Mouse (Mus musculus) right cerebral cortex, postnatal 14 days (tissue): ENCODE measurements around the gene Mrps18c.

Experiments used
- DNase-seq: peaks from one replicate; pipeline ENCODE4 v3.0.0; 2022

Mrps18c gene

DNA sequence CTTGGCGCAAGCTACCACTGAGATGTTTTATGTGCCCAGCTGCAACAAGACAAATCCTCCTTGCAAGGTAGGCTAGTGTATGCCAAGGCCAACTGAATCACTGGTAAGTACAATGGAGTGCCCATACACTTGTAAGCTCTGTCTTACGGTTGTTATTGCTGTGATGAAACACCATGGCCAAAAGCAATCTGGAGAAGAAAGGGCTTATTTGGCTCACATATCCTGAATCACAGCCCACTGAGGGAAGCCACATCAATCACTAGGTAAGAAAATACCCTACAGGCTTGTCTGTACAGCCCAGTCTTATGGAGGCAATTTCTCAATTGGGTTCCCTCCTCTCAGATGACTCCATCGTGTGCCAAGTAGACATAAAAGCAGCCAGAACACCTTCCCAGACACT lies 30.3 kb downstream of the Mrps18c start:
- DNase-seq, result no peak

DNA sequence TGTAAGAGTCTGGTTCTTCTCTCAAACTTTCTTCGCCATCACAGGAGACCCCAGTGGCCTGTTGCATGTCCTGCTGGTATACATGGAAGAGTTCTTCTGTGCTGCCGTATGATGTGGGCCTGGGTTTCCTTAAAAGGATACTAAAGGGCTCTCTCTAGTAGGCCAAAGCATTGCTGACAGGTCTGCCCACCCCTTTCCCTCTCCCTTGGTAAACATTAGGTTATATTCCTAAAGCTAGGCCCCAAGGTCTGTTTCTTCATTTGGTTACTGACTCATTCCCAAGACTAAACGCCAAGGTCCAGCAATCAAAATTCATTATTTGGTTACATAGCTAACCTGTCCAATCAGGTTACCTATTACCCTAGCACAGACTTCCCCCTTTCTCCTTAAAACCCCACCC lies 34.3 kb downstream of the Mrps18c start:
- DNase-seq, result no peak

DNA sequence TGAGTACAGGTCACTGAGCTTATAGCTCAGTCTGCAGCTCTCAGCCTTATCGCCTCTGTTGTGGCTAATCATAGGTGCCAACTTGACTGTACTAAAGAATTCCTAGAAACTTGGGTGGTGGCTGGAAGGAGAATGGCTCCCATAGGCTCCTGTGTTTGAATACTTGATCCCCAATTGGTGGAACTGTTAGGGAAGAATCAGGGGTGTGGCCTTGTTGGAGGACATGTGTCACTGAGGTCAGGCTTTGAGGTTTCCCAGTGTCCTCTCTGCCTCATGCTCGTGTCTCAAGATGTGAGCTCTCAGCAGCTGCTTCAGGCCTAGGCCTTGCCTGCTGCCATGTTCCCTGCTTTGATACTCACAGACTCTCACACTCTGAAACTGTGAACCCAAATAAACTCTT lies 35.4 kb downstream of the Mrps18c start:
- DNase-seq, result no peak

DNA sequence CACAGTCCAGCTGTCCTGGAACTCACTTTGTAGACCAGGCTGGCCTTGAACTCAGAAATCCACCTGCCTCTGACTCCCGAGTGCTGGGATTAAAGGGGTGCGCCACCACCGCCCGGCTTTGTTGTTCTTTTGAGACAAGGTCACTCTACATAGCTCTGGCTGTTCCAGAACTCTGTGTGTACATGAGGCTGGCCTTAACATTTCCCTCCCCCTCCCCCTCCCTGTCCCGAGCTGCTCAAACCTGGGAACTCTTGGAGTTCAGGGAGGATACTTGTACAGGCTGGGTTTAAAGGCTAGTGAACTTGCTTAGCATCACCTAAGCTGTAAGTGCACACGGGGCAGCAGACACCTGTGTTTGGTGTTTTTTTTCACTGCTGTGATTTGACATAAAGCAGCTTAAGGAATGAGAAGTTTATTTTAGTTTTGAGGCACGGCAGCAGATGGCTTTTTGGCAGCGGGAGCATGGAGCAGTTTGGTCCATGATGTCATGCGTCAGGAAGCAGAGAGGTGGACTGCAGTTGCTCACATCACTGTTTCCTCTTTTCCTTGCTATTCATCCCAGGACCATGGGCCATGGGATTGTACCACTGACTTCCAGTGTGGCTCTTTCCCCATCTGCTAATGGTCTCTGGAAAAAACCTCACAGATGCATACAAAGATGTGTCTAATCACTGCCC lies 37.6 kb downstream of the Mrps18c start:
- no peak for DNase-seq

DNA sequence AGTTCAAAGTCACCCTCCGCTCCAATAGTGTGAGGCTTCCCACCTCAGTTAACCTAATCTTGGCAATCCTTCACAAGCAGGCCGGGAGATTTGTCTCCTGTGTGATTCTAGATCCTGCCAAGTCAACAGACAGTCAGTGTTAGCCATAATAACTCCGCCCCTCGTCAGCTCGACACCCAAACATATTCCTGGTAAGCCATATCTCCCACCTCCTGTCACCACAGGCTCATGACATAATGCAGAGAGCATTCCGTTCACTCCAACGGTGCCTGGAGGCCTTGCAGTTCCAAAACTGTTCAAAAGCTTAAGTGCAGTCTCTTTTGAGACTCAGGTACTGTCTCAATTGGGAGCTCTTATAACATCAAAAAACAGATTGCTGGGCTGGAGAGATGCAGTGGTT lies 39.5 kb downstream of the Mrps18c start:
- DNase-seq, result no peak

DNA sequence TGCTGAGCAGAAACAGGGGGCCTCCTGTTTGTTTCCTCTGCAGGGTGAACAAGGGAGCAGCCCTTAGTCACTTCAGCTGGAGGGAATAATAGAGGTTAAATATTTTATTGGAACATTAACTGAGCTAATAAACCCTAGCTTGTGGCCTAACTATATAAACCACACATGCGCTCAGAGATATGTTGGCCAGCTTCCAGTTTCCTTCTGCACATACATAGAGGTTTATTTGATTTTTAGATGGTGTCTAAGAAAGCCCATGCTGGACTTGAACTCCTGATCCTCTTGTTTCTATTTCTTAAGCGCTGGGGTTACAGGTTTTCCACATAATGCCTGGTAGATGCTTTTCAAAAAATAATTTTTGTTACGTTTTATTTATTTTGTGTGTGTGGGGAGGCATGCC lies 46.1 kb downstream of the Mrps18c start:
- DNase-seq, result no peak

DNA sequence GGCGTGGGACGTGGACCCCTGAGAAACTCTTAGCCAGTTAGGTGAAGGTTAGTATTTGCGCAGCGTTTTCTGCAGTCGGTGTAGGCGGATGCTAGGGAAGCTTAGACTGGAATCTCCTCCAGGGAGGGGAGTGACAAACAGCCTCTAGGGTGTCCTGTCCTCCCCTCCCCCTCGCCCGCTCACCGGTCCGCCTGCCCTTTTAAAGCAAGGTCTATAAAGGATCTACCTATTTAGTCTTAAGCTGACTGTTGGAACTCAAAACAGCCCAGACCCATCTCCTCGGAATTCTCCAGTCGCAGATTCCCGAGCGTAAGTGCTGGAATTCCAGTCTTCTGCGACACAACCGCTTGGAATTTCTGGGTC lies 47.0 kb downstream of the Mrps18c start, which contains the start of gene Gpat3:
Gpat3 (plus strand) TSS at position 229 of the 363 bp plus-strand sequence.
- peak; percentile 9 for DNase-seq

DNA sequence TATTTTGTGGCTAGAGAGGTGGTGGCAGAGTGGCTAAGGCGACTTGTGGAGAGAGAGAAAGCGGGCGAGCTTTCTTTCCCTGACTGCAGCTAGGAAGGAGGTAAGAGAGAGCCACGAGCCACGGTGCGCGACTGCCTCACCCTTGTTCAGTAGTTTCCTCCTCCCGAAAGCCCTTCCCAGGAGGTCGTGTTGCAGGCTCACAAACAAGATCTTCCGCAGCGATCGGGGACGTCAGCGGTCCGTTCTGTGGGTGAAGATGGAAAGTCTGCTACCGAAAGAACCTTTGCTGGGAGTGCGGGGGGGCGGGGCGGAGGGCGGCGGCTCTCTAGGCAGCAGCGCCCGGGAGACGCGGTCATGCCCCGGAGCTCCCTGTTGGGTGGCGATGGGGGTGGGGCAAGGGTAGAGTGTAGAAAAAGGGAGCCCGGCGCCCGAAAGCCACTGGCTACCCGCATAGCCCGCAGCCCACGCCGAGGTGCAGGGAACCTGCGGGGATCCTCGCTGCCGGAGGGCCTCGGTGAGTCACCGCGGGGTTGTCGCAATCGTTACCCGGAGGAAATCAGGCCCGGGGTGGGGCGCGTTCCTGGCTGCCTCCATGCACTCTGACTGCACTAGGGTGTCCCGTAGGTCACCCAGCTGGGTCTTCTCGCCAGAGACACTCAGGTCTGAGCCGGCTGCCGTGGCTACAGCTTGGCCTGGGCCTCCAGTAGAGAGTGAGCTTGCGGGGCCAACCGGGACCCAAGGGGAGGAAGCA lies 47.6 kb downstream of the Mrps18c start:
- DNase-seq, result peak; percentile 33

DNA sequence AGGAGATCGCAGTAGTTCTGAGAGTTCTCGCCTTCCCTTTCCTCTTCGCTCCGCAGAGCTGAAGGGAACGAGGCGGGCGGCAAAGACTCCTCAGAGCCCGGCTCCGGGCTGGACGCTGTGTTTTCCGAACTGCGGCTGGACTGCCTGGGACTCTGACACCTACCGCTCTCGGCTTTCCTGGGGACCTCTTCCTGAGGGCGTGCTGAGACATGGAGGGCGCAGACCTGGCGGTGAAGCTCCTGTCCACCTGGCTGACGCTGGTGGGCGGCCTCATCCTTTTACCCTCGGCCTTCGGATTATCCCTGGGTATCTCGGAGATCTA lies 48.1 kb downstream of the Mrps18c start:
- DNase-seq, result peak; percentile 22

DNA sequence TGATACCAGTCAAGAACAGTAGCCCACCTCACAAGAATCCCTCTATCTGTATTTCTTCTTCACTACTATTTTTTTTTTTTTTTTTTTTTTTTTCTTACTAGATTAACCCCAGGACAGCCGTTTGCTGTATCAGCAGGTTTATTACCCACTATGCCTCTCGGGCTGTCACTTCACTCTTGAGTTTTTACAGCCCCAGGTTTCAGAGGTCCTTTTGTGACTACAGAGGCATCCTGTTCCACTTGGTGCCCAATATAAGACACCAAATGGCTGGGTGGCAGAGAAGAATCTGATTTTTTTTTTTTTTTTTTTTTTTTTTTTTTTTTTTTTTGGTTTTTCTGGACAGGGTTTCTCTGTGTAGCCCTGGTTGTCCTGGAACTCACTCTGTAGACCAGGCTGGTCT lies 48.7 kb downstream of the Mrps18c start:
- no peak for DNase-seq

DNA sequence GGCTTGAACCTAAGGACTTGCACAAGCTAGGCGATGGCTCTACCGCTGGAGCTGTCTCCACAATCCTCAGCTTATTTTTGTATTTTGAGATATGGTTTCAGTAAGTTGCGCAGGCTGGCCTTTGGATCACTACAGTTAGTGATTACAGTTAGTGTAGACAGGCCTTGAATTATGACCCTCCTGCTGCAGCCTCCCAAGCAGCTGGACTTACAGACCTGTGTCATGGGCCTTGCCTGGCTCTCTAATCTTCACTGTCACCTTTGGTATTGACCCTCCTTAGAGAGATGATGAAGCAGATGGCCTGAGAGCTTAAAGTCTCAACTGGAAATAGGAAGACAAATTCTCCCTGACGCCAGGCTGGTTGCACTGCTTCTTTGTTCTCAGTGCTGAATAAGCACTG lies 55.5 kb downstream of the Mrps18c start:
- DNase-seq, result no peak
